Mouse (Mus musculus) 416B (cell line): Measurements from ENCODE around the gene Abce1.

Experiments used
- DNase-seq: peaks from one replicate; pipeline ENCODE4 v3.0.0; 2011; ENCODE audit warnings: low read depth

Gene Abce1

DNA sequence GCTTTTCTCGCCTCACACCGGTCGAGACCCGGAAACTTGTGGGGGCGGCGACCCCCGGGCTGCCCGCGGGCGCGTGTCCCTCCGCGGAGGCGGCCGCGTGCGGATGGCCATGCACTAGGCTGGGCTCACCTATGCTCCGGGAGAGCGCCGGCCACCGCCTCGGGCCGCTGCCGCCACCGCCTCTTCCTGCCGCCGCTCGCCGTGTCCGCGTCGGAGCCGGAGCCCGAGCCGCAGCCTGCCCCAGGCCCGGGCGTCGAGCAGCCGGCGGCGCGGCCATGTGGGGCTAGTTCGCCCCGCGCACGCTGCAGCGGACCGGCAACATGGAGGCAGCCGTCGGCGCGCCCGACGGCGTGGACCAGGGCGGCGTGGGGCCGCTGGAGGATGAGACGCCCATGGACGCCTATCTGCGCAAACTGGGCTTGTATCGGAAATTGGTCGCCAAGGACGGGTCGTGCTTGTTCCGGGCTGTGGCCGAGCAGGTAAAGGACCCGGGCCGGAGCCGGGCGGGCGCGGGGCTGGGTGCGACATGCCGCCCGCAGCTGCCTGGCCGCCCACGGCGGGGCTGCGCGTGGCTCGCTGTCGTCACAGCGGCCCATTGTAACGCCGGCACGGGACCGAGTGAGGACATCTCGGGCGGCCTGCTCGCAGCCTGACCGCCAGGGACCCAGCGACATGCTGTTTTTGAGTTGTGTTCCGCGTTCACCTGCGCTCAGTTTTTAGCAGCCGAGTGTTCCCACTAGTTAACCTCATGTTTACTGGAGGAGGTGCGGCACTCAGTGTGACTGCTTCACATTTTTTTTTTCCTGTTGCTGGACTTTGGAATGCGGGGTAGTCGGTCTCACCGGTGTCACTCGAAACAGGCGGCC is 71.7 kb downstream of the Abce1 start, which contains the start of gene Otud4:
Gene Otud4, plus strand, starts transcription at position 33 of the 866 bp plus-strand sequence.
- peak; percentile 29 for DNase-seq

DNA sequence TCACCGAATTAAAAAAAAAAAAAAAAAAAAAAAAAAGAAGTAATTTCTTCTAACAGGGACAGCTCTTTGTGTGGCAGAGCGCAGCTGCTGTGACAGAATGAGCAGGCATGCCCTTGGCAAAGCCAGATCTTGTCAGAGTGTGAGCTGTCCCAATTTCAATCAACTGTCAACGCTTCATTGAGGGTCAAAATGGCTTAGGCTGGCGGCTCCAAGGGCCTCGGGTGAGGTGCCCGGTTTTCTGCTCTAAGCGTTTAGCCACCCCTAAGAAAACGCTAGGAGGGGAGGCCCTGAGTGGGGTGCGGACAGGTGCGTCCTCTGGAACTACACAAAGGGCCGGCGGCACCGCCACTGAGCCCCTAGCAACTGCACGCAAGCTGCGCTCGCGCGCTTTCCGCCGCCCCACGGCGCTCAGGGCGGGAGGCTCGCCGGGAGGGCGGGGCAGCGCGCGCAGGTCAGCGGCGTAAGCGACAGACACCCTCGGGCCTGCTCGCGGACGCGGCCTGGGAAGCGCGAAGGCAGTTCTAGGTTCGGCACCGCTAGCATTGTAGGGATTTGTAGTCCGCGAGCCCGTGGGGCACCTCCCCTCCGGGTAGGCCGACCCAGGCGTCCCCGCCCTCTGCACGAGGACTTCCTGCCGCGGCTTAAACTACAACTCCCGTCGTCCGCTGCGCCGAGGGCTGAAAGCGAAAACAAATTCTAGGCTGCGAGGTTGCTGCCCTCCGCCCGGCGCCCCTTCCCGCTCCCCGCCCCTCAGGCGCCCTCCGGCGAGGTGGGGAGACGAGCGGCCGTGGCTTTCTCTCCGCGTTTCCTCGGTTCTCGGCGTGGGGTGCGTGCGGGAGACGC is 72.6 kb downstream of the Abce1 start:
- DNase-seq = peak; percentile 99

DNA sequence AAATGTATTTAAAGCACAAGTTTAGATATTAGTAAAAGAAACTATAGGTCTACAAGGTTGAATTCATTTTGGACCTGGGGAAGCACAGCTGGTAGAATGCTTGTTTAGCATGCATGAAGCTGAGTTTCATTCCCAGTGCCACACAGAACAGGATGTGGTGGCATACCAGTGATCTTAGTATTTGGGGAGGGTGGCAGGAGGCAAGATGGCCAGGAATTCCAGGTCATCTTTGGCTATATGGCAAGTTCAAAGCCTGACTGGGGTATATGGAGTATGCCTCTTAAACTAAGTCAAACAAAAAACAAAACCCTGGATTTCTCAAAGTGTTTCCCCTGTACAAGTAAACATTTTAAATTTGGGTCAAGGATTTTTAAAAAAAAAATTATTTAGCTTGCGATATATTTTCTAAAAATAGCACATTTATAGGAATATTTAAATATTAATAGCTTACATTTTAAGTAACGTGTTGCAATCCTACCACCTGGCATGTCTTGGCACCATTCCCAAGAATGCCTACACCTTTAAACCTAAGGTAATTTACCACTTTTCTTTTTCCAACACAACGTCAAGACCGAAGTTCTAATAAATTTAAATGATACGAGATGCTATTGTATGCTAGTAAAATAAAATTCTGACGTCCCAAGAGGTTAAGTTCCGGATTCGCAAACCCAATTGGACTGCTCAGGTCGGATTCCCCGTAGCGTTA is 73.4 kb downstream of the Abce1 start:
- DNase-seq = peak; percentile 50

DNA sequence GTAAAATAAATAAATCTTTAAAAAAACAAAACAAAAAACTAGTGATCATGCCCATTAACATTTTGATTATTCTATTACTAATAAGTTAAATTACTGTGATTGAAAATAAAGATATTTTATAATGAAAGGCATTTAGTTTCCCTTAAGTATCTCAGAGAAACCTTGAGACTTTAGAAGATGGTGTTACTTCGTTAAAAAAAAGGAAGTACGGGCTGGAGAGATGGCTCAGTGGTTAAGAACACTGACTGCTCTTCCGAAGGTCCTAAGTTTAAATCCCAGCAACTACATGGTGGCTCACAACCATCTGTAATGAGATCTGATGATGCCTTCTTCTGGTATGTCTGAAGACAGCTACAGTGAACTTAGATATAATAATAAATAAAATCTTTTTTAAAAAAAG is 74.3 kb downstream of the Abce1 start:
- no peak for DNase-seq

DNA sequence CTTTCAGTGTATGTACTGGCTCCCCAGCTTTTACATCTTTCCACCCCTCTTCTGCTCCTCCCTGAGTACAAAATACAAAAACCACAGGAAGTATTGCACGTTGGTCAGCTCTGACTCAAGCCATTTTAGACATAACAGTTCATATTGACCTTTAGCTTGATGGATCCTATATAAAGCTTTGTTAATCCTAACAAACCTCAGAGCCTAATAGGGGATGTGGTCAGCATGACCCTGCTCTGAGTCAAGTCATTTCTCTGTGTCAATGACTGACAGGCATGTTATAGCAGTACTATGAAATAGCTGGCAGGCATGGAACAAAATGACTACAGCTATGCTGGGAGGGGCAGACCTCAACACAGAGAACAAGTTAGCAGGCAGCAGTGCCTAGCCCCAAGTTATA is 75.4 kb downstream of the Abce1 start:
- peak; percentile 94 for DNase-seq

DNA sequence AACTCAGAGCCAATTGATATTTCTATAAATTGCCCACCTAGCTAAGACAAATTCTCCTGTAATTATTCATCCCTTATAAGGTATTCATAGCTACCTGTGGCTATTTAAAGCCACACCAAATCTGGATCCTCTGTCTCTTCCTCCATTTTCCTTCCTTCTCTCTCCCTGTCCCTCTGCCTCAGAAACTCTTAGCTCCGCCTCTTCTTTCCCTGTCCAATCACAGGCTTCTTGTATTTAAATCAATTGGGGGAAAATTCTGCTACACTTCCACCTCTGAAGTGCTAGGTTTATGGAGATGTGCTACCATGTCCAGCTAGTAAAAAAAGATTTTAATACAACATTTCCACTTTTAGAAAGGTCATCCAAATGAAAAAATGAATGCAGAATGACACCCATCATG is 76.0 kb downstream of the Abce1 start:
- no peak for DNase-seq
